Mouse (Mus musculus) cerebellum, adult 11 months (tissue): Measurements from ENCODE around the gene Arf5.

Experiments used
- DNase-seq: peaks from one replicate; pipeline ENCODE4 v3.0.0; 2022

Arf5 gene

GRCm38 (mm10) chr6:28428290-28428689, 4.9 kb downstream of the Arf5 start, which contains the start of gene Gcc1:
TSS of gene Gcc1 (minus strand) at chr6:28428390.
- DNase-seq = no peak

DNA sequence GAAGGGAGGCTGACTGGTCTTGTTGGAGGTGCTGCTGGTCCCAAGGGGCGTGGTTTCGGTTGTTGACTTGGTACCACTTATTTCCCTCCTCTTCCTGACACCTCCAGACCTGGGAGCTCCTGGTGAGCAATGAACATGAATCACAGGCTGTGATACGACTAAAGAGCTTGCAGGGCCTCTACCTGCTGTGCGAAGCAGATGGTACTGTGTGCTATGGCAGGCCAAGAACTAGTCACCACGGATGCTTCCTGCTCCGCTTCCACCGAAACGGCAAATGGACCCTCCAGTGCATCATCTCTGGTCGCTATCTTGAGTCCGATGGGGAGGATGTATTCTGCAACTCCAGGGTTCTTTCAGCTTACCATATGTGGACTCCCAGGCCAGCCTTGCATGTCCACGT, 6.5 kb downstream of the Arf5 start:
- DNase-seq = no peak

GRCm38 (mm10) chr6:28430795-28431537, 7.6 kb downstream of the Arf5 start:
- no peak for DNase-seq

GRCm38 (mm10) chr6:28431538-28431855, 8.1 kb downstream of the Arf5 start:
- DNase-seq = no peak

GRCm38 (mm10) chr6:28447937-28448336, 24.6 kb downstream of the Arf5 start:
- no peak for DNase-seq

GRCm38 (mm10) chr6:28449253-28449652, 25.9 kb downstream of the Arf5 start, which contains the start of gene Pax4:
TSS of gene Pax4 (minus strand) at chr6:28449353.
- DNase-seq = no peak

DNA sequence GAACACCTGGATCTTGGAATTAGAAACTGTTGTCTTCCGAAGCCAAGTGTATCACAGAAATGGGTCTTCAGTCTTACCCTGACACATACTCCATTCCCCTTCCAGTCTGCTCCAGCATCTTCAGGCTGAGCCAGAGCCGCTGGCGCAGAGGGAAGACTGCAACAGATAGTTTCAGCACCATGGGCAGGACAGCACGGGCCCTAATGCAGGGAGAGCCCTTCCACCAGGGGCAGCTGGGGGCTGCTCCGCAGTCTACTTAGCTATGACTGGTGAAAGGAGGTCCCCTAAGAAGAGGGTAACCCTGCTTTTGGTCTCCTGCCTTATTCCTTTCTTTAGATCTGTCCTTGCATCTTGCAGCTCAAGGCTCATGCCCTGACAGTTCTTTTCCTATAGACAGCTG, 27.1 kb downstream of the Arf5 start:
- DNase-seq = no peak

- DNase-seq = no peak
Observed at GRCm38 (mm10) chr6:28450977-28451376, 27.6 kb downstream of the Arf5 start.

GRCm38 (mm10) chr6:28459221-28459668, 35.9 kb downstream of the Arf5 start:
- no peak for DNase-seq

DNA sequence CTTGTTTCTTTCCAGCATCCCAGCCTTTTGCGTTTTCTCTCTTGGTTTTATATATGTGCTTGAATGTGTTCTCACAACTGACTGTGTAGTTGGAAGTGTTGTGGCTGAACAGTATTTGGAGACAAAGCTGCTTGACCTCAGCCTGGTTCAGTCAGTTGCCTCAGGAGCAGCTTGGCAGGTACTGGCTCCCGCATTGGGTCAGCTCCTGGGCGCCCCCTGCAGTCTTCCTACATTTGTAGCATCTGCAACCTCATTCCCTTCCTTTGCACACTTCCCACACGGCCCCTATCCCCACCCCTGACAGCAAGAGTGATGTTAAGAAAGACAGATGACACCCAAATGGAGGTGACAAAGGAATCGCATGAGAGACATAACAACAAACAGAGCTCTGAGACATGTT, 37.2 kb downstream of the Arf5 start:
- peak; percentile 75 for DNase-seq

GRCm38 (mm10) chr6:28464630-28465029, 41.3 kb downstream of the Arf5 start:
- DNase-seq = no peak

GRCm38 (mm10) chr6:28470017-28470602, 46.8 kb downstream of the Arf5 start:
- no peak for DNase-seq

DNA sequence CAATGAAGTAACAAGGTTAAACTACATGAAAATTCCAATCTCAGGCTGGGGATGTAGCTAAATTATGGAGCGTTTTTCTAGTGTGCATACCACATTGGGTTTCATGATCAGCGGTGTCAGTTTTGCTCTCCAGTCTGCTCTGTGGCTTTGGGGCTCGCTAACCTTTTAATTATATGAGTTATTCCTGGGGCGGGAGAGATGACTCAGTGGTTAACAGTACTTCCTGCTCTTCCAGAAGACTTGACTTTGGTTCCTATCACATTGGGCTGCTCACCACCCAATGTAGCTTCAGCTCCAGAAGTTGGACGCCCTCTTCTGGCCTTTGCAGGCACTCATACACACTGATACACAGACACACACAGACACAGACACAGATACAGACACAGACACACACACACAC, 47.3 kb downstream of the Arf5 start:
- no peak for DNase-seq

DNA sequence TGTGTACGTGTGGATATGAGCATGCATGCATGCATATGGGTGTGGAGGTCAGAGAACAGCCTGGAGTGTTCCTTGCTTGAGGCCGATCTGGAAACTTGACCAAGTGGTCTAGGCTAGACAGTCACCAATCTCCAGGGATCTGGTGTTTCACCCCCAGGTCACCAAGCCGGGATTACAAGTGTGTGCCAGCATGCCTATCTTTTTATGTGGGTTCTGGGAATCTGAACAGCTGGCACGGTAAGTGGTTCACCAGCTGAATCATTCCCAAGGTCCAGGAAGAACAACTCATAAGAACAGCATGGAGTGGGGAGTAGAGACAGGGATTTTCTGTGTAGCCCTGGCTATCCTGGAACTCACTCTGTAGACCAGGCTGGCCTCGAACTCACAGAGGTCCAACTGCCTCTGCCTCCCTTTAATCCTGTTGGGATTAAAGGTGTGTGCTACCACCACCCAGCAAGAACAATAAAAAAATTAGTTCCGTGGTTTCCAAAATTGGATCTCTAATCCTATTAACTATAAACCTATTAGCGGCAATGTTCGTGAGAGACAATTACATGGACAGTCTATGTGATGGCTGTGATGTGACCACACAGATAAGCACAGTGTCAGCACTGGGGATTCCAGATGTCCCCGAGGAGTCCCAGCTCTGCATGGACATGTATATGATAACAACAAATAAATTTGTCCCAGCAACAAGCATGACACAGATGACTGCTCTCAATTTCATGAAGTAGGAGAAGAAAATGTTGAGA, 48.1 kb downstream of the Arf5 start:
- no peak for DNase-seq

GRCm38 (mm10) chr6:28474211-28474610, 50.9 kb downstream of the Arf5 start:
- DNase-seq = no peak

- DNase-seq = no peak
Observed at GRCm38 (mm10) chr6:28474839-28475238, 51.5 kb downstream of the Arf5 start, which contains the start of gene Snd1. TSS of gene Snd1 (plus strand) at chr6:28475139.
